Mouse (Mus musculus) neural tube, embryonic 12.5 days (tissue): ENCODE measurements around the gene Slc7a11. TPM values are rescaled to one million over a fixed set of nuclear protein-coding genes. Genes with fewer than 3 reads are reported as not detected.

Experiments used
- ATAC-seq: fragments of 200-750 bp; cut with Nextera tagmentation; 2 replicates; pipeline ENCODE4 v1.8.0; 2017; ENCODE audit warnings: low read depth, mild to moderate bottlenecking, moderate TSS enrichment, moderate library complexity; ENCODE audit not compliant: low FRiP score
- H3K27ac ChIP-seq: fragments of 300-500 bp; sonication (generic); 2 replicates; pipeline ENCODE4 v1.5.1; 2016
- H3K27me3 ChIP-seq: fragments of 300-500 bp; sonication (generic); replicated peaks from 2 replicates; pipeline ENCODE4 v1.6.1; 2016; ENCODE audit warnings: mild to moderate bottlenecking
- H3K36me3 ChIP-seq: fragments of 300-500 bp; sonication (generic); 2 replicates; pipeline ENCODE4 v1.6.1; 2016; ENCODE audit warnings: mild to moderate bottlenecking
- H3K4me1 ChIP-seq: fragments of 300-500 bp; sonication (generic); 2 replicates; pipeline ENCODE4 v1.6.1; 2016
- H3K4me2 ChIP-seq: fragments of 300-500 bp; sonication (generic); replicated peaks from 2 replicates; pipeline ENCODE4 v1.6.1; 2016; ENCODE audit warnings: mild to moderate bottlenecking
- H3K4me3 ChIP-seq: fragments of 300-500 bp; sonication (generic); 2 replicates; pipeline ENCODE4 v1.5.1; 2016
- H3K9ac ChIP-seq: fragments of 300-500 bp; sonication (generic); 2 replicates; pipeline ENCODE4 v1.6.1; 2016; ENCODE audit warnings: mild to moderate bottlenecking
- H3K9me3 ChIP-seq: fragments of 300-500 bp; sonication (generic); 2 replicates; pipeline ENCODE4 v1.6.1; 2016; ENCODE audit warnings: mild to moderate bottlenecking
- WGBS: fragments of 180-500 bp; shearing (Covaris S2); methylation state at CpG from one replicate; pipeline ENCODE4 v1.1.7; 2016; 5-methylcytosine and 5-hydroxymethylcytosine counted together
- polyA plus RNA-seq: library from polyadenylated mRNA; unstranded; fragments of >200 nt; fragmentation: Nextera tagmentation; extraction: Ambion mirVana; gene quantifications from 2 replicates; pipeline ENCODE4 v1.2.1, GENCODE M21; 2016

The Slc7a11 gene
- 3.3 and 3.9 TPM in 2 replicates for polyA plus RNA-seq

DNA sequence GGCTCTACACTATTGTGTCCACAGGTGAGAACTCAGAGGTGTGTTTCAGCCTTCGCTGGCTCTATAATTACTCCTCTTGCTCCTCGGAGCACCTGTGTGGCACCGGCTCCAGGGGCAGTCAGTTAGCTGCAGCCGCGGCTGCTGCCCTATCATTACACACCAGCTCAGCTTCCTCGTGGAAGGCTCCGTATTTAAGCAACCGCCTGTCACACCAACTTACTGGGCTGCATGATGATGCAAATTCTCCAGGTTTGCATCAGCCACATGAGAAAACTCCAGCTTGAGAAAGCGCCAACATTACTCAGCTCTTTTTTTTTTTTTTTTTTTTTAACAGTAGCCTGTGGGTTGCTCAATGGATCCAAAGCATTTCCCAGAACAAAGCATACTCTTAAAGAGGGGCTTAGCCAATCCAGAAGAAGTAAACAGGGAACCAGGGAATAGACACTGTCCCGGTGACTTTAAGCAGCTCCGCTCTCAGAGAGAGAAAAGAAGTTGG, at the start of gene Slc7a11:
TSS of gene Slc7a11 (minus strand) at position 194 of the 496 bp plus-strand sequence.
- Histone ChIP-seq H3K9ac (no peak within 1 kb of the TSS), H3K4me1 (peaks cover 6% of the 10 kb centered on the region; the same call in 1 of the 2 replicates), H3K27me3 (no peaks in the 10 kb centered on the region), H3K27ac (no peak within 1 kb of the TSS), H3K4me2 (peak within 1 kb of the TSS; percentile 62), H3K9me3 (no peaks in the 10 kb centered on the region), H3K36me3 (no peaks in the 10 kb centered on the region), H3K4me3 (peak within 1 kb of the TSS; percentile 20; the same call in 1 of the 2 replicates)
- 2% methylated on average over 11 of the region's 11 CpGs for WGBS
- peak; percentile 72 for ATAC-seq

DNA sequence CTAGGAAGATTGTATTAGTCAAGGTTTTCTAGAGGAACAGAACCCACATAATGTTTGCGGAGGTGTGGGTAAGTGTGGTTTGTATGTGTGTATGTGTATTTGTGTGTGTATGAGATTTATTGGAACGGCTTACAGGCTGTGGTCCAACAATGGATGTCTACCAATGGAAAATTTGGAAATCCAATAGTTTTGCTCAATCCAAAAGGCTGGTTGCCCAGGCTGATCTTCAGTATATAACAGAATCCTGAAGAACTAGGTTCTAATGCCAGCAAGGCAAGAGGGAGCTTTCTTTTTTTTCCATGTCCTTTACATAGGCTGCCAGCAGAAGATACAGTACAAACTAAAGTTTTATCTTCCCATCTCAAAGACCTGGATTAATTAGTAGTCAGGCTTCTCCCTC, 48.3 kb upstream of the Slc7a11 start:
- Histone ChIP-seq H3K9me3 (no peaks in the 10 kb centered on the region), H3K4me2 (no peak overlapping the region), H3K27me3 (no peaks in the 10 kb centered on the region), H3K27ac (no peak overlapping the region), H3K4me1 (no peaks in the 10 kb centered on the region), H3K4me3 (no peak overlapping the region), H3K9ac (no peak overlapping the region), H3K36me3 (no peaks in the 10 kb centered on the region)
- 97% methylated on average over 2 of the region's 2 CpGs for WGBS
- no peak for ATAC-seq

DNA sequence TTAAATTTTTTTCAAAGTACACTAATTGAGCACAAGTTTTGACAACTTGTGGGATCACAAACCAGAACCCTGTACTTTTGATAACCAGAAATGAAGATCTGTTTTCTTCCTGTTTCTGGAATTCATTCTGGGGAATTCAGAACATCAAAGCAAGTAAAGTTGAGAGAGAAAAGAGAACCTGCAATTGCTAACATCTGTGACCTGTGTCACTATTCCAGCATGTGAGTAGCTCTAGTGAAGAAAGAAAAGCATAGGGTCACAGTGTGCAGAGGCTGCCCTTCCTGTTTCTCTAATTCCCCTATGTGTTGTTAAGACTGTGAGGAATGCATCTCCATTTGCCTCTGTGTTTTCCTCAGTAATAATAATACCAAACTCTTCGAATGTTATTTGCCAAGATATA, 40.7 kb upstream of the Slc7a11 start:
- H3K4me3 ChIP-seq = no peak overlapping the region
- 82% methylated on average over 1 of the region's 1 CpGs for WGBS
- no peak overlapping the region for H3K9ac ChIP-seq
- no peak for ATAC-seq
- H3K36me3 ChIP-seq = no peaks in the 10 kb centered on the region
- H3K4me2 ChIP-seq = no peak overlapping the region
- H3K9me3 ChIP-seq = no peaks in the 10 kb centered on the region
- H3K27ac ChIP-seq = no peak overlapping the region
- H3K4me1 ChIP-seq = no peaks in the 10 kb centered on the region
- no peaks in the 10 kb centered on the region for H3K27me3 ChIP-seq

DNA sequence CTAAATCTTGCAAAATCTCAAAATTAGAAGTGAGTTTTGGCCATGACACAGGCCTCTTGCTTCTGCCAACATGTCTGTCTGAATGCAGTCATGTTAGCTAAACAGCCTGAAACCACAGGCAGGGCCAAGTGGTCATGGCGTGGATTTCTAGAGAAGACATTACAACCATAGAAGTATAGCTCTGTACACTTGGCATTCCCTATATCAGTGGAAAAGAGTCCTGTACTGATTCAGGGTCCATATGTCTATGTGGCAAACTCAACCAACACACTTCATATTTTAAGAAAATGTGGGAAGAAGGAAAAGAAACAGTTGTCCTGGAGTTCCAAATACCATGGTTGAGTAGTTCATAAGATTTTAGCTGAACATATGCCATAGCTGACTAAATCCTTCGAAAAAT, 18.8 kb upstream of the Slc7a11 start:
- WGBS = 93% methylated on average over 2 of the region's 2 CpGs
- no peak overlapping the region for H3K27ac ChIP-seq
- no peaks in the 10 kb centered on the region for H3K27me3 ChIP-seq
- no peaks in the 10 kb centered on the region for H3K36me3 ChIP-seq
- ATAC-seq = no peak
- H3K9me3 ChIP-seq = no peaks in the 10 kb centered on the region
- H3K4me1 ChIP-seq = no peaks in the 10 kb centered on the region
- no peak overlapping the region for H3K4me2 ChIP-seq
- H3K4me3 ChIP-seq = no peak overlapping the region
- no peak overlapping the region for H3K9ac ChIP-seq

DNA sequence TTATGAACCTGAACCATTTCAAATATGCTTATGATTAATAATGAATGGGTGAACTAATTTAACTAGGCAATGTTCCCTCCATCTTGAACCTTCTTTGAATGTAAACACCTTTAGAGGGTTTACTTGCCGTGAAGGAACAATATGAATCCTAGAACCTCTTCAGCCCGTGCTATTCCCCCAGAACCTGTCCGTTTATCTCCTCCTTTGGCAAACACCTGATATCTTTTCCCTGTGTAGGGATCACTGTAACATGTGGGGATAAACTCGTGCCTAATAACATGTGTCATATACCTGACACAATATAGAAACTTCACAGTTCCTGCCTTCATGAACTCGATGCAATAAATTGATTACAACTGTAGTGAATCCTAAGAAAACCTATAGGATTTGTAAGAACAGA, 13.7 kb upstream of the Slc7a11 start:
- no peaks in the 10 kb centered on the region for H3K36me3 ChIP-seq
- H3K27me3 ChIP-seq = no peaks in the 10 kb centered on the region
- H3K4me2 ChIP-seq = no peak overlapping the region
- no peak overlapping the region for H3K9ac ChIP-seq
- no peak overlapping the region for H3K27ac ChIP-seq
- no peak overlapping the region for H3K4me3 ChIP-seq
- no peaks in the 10 kb centered on the region for H3K9me3 ChIP-seq
- no peaks in the 10 kb centered on the region for H3K4me1 ChIP-seq
- no peak for ATAC-seq
- 89% methylated on average over 5 of the region's 5 CpGs for WGBS

DNA sequence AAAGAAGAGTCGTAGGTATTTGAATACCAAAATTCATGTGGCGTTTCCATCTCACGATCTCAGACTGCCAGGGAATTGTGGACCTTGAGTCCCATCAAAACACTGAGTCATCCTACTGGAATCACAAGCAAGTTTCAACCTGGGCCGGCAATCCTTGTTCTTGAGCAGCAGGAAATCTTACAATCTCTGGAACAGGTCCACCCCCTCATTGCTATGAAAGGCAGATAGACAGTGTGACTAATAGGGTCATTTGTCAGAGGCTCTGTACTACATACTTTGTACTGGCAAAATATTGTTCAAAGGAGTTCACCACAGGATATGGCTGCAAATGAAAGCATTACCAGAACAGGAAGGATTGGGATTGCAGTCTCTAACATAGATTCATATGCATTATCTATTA, 13.2 kb upstream of the Slc7a11 start:
- Histone ChIP-seq H3K36me3 (no peaks in the 10 kb centered on the region), H3K4me3 (no peak overlapping the region), H3K9me3 (no peaks in the 10 kb centered on the region), H3K4me2 (no peak overlapping the region), H3K4me1 (no peaks in the 10 kb centered on the region), H3K9ac (no peak overlapping the region), H3K27ac (no peak overlapping the region), H3K27me3 (no peaks in the 10 kb centered on the region)
- 71% methylated on average over 4 of the region's 4 CpGs for WGBS
- ATAC-seq = no peak

DNA sequence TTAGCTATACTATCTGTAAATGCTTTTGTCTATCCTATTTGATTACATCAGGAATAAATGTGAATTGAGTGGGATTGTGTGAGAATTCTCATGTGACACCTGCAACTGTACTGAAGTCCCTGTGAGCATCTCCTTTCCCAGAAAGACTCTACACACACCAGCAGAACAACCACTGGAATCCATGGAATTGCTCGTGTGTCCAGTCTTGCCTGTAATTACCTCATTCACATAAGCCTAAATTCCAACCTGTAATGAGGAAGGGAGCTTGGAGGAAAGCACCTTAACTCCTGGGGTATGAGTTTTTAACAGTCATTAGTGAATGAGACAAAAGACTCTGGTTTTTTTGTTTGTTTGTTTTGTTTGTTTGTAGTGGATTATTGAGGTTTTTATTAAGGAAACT, 12.6 kb upstream of the Slc7a11 start:
- Histone ChIP-seq H3K4me2 (no peak overlapping the region), H3K36me3 (no peaks in the 10 kb centered on the region), H3K4me3 (no peak overlapping the region), H3K27me3 (no peaks in the 10 kb centered on the region), H3K4me1 (no peaks in the 10 kb centered on the region), H3K27ac (no peak overlapping the region), H3K9me3 (no peaks in the 10 kb centered on the region), H3K9ac (no peak overlapping the region)
- no peak for ATAC-seq
- 58% methylated on average over 1 of the region's 1 CpGs for WGBS

DNA sequence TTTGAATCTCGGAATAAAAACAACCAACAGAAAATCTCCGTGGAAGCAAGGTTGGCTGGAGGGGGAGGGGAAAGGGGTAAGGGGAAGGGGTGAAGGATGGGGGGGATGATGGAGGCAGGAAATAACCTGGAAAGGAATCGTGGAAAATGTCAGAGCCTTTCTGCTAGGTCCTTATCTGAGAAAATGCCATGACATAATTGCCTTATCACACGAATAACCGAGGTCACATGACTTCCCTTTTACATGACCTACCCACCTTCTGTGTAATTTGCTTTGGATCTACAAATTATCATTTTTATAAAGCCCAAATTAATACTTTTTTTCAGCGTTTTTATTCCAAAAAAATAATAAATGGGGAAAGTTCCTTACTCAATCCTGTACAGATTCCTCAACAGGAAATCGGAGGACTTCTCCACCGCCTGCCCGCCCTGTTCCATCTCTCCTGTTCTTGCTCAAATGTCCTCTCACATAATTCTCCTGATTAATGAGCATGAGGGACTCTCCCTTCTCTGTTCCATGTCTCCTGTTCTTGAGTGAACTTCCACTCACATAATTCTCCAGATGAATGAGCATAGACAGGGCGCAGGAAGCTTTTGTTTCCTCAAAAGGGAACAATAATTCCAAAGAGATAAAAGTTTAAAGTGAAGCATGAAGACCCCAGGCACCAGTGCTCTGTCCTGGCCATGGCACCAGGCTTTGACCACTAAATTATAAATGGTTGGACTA, 1.8 kb upstream of the Slc7a11 start:
- 66% methylated on average over 10 of the region's 10 CpGs for WGBS
- Histone ChIP-seq H3K4me1 (peaks cover 6% of the 10 kb centered on the region; the same call in 1 of the 2 replicates), H3K27ac (no peak overlapping the region), H3K36me3 (no peaks in the 10 kb centered on the region), H3K4me3 (no peak overlapping the region), H3K9me3 (no peaks in the 10 kb centered on the region), H3K4me2 (no peak overlapping the region), H3K9ac (no peak overlapping the region), H3K27me3 (no peaks in the 10 kb centered on the region)
- no peak for ATAC-seq

DNA sequence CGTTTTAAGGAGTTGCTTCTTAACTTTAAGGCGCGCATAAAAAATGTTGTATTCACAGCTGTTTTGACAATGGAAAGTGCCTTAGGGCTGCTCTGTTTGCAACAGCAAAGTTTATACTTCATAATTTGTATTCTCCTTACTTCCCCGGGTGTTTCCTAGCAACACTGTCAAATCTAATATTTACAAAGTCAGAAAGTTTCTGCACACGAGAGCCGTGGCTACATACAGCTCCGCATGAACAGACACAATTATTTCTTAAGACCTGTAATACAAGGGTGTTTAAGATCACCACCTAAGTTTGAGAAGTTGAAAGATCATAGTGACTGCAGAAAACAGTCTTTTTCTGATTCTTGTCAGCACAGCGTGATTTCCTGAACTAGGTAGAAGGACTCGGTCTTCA, 528 bp upstream of the Slc7a11 start:
- H3K4me2 ChIP-seq = peak overlapping the region; percentile 62
- peaks cover 6% of the 10 kb centered on the region; the same call in 1 of the 2 replicates for H3K4me1 ChIP-seq
- ATAC-seq = no peak
- WGBS = 28% methylated on average over 9 of the region's 9 CpGs
- H3K36me3 ChIP-seq = no peaks in the 10 kb centered on the region
- H3K27me3 ChIP-seq = no peaks in the 10 kb centered on the region
- H3K27ac ChIP-seq = no peak overlapping the region
- H3K9me3 ChIP-seq = no peaks in the 10 kb centered on the region
- 0 out of 2 replicates have a peak overlapping the region, but pooled peaks have one; percentile 20 for H3K4me3 ChIP-seq
- no peak overlapping the region for H3K9ac ChIP-seq

DNA sequence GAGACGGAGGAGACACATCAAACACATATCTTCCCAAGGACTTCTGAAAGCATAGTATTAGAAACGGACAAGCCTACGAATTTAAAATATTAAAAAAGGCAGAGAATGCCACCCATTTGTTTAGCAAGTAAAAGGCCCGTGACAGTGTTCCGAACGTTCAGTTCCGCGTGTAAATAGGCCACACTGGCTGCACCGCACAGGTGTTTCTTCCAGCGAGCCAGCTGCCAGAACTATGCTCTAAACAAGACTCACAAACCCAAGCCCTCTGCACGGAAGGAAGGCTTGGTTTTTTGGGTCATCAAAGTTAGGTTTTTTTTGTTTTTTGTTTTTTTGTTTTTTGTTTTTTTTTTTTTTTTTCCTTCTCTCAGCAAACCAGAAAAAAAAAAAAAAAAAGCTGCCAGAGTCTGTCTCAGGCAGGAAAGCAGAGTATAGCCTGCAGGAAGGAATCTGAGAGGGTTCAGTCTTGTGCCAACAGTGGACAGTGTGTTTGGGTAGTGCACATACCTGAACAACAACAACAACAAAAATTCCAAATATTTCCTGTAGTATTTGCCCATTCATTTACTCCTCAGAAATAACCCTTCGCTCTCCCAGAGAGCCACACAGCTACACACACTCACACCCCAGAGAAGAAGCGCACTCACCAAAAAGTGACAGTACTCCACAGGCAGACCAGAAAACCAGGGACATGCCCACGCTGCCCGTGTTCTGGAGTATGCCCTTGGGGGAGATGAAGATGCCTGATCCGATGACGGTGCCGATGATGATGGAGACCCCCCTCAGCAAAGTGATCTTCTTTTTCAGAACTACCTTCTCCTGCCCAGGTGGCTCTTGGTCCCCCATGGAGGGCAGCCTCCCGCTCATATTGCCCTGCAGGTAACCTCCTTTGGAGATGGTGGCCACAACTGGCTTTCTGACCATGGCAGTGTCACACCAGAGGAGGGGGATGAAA, 797 bp downstream of the Slc7a11 start:
- Histone ChIP-seq H3K9ac (no peak overlapping the region), H3K27ac (no peak overlapping the region), H3K4me1 (peaks cover 6% of the 10 kb centered on the region; the same call in 1 of the 2 replicates), H3K4me3 (no peak overlapping the region), H3K27me3 (no peaks in the 10 kb centered on the region), H3K36me3 (no peaks in the 10 kb centered on the region), H3K9me3 (no peaks in the 10 kb centered on the region), H3K4me2 (peak overlapping the region; percentile 62)
- WGBS = 75% methylated on average over 19 of the region's 19 CpGs
- ATAC-seq = 0 out of 2 replicates have a peak, but pooled peaks have one; percentile 17

DNA sequence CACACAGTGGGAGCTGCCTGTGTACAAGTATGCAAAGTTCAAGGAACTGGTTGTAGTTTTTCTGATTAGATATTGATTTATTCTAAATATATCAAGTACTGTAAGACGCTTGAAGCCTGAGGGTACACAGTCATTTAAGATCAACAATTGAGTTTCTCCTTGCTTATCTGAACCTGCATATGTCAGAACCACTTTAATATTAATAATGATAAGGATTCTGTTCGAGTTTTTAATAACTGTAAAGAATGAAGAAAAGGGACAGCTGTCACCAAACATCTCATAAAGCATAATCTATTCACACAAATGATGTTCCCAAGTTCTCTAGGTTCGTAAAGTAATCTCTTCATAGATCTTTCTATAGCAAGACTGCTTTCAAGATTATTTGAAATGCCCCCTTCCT, 2.1 kb downstream of the Slc7a11 start:
- Histone ChIP-seq H3K4me2 (no peak overlapping the region), H3K4me1 (peaks cover 6% of the 10 kb centered on the region; the same call in 1 of the 2 replicates), H3K9me3 (no peaks in the 10 kb centered on the region), H3K4me3 (no peak overlapping the region), H3K9ac (no peak overlapping the region), H3K27ac (no peak overlapping the region), H3K36me3 (no peaks in the 10 kb centered on the region), H3K27me3 (no peaks in the 10 kb centered on the region)
- ATAC-seq = no peak
- WGBS = 89% methylated on average over 3 of the region's 3 CpGs

DNA sequence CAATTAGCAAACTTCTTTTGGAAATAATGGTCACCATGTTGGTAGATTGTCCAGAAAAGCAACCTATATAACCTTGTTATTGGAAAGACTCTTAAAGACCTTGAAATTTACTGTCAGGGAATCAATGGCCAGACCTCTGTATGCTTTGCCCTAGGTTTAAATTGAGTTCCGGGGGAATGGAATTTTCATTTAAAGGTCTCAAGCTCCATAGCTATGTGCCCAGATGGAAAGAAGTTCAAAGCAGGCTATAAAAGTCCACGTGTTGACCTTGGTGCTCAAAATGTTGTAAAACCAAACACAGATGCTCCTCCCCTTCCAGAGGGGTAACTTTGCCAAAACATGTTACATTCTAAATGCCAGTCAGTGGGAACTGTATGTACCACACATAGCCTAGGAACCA, 3.0 kb downstream of the Slc7a11 start:
- no peaks in the 10 kb centered on the region for H3K9me3 ChIP-seq
- H3K27me3 ChIP-seq = no peaks in the 10 kb centered on the region
- 74% methylated on average over 2 of the region's 2 CpGs for WGBS
- no peaks in the 10 kb centered on the region for H3K36me3 ChIP-seq
- H3K4me2 ChIP-seq = no peak overlapping the region
- peaks cover 6% of the 10 kb centered on the region; the same call in 1 of the 2 replicates for H3K4me1 ChIP-seq
- no peak overlapping the region for H3K9ac ChIP-seq
- no peak for ATAC-seq
- no peak overlapping the region for H3K27ac ChIP-seq
- H3K4me3 ChIP-seq = no peak overlapping the region
